Mouse (Mus musculus) retina, postnatal 1 day (tissue): ENCODE results near the gene Cdk14.

Source experiments
- DNase-seq: peaks from one replicate; pipeline ENCODE4 v3.0.0-alpha.2; 2012

The Cdk14 gene

DNA sequence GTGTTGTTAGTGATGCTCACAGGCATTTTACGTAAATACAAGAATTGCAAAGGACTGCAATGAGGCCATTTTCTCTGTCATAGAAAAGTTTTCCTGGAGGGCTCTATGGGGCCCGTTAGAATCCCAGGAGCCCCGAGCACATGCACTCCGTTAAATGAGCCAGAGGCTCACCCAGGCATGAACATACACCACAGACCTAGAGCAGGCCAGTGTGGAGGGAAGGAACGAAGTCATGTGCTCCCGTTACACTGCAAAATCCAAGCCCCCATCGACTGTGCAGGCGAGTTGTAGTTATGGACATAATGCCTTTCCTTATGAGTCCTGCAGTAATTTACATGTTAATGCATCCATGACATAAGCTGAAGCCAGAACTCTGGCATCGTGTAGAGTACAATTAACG lies 244.1 kb downstream of the Cdk14 start:
- peak; percentile 21 for DNase-seq

- DNase-seq = no peak
Measured at GRCm38 (mm10) chr5:5175611-5176010, 244.5 kb downstream of the Cdk14 start.

DNA sequence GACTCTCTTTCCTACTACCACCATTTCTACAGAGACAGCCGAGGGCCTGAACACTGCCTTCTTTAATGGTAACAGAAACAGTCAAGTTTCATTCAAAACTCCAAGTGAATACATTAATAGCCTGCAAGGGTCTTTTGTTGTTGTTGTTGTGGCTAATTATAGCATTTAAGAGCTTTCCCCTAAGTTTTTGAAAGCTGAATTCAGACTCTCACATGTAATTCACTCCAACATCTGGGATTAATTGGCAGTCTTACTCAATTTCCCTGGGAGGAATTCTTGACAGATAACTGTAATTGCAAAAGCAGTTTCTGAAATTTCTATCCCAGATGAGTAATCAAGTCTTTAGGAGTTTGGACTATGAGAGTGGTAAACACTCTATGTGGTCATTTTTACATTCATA lies 245.0 kb downstream of the Cdk14 start:
- DNase-seq = no peak

- no peak for DNase-seq
Measured at GRCm38 (mm10) chr5:5166086-5166485, 254.0 kb downstream of the Cdk14 start.

GRCm38 (mm10) chr5:5164326-5164725 lies 255.8 kb downstream of the Cdk14 start:
- DNase-seq = no peak

DNA sequence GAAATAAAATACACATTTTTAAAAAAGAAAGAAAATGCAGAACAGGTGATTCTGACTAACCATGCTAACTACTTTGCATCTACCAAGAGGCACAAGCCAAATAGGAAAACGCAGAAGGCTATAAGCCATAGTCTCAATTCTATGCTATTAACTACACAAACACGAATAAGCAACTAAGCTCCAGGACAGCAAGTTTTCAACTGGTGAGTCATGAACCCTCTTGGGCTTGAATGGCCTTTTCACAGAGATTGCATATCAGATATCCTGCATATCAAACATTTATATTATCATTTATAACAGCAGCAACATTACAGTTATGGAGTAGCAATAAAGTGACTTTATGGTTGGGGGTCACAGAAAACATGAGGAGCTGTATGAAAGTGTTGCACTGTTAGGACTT lies 256.3 kb downstream of the Cdk14 start:
- DNase-seq = no peak

DNA sequence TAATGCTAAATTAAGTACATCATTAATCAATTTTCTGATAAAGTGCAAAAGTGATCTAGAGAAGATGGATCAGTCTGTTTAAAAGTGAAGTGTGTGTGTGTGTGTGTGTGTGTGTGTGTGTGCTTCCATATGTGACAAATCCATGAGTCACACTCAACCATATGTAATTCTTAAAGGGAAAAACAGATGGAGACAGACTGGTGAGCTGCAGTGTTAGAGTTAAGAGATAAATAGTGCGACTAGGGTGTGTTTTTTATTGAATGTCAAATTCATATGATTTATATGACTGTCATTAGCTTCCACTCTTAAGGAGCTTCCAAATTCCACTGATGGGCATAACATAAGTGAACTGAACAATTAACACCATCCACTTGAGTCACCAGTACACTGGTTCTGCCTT lies 260.6 kb downstream of the Cdk14 start:
- DNase-seq = no peak

DNA sequence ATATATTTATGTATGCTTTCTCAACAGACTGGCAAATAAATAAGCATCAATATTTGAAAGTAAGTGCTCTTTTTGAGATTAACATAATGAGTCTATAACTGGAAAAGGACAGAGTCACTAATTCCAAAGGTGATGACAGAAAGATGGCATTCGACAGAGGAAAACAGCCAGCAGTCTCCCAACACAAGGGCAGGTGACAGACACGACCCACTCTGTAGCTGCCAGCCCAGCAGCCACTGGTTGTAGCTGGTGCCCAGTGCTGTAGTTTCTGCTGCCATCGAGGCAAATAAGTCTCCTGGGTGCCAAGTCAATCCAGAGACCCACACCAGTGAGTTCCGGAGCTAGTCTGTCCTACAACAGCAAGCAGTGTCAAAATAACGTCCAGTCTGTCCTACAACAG lies 280.3 kb downstream of the Cdk14 start:
- no peak for DNase-seq

DNA sequence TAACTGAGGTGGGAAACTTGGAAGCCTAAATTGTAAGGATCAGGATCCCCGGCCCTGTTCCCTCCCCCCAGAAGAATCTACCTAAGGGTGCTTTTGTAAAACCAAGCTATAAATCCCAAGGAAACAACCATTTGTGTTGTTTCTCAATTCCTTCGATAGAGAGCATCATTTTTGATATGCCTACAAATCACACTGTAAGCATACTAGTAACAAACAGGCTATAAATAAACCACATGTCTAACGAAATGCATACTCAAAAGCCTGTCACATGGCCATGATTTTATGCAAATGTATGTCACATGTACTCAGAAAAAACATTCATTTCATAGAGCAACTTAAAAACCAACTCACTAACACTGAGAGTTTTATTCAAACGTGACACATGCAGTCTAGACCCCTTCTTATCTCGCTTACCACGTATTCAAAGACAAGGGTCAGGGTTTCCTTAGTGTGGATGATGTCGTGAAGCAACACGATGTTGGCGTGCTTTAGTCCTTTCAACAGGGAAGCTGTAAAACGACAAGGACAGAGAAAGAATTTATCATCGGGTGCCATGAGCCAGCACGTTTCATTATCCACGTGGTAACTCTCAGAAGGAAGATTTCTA lies 285.1 kb downstream of the Cdk14 start:
- no peak for DNase-seq

DNA sequence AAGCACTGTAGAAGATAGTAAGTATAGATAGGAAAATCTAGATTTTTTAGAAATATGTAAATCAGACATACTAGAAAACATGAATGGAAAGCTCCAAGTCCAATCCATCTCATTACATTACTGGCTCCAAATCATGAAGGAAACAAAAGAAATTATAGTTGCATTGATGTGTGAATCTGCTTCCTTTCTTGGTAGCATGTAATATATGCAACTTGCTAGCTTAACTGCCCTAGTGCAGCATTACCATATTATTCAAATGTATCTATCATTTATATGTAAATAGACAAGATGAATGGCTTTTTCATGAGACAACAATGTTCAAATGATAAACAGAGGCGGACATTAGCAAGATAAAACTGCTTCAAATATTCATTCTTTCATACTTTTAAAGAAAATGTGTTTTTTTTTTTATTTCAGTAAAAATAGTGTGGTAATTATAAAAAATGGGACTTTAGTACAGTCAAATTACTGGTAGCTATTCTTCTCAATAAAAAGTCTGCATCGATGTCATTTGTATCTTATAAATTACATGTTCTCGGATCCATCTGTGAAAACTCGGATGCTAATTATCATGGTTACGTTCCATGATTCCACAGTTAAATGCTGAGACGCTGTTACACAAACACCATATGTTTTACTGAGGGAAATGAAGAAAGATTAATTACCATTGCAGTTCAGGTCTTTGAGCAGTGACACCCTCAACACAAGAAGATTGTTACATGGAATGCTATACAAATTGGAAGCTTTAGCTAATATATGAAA lies 285.8 kb downstream of the Cdk14 start:
- no peak for DNase-seq

DNA sequence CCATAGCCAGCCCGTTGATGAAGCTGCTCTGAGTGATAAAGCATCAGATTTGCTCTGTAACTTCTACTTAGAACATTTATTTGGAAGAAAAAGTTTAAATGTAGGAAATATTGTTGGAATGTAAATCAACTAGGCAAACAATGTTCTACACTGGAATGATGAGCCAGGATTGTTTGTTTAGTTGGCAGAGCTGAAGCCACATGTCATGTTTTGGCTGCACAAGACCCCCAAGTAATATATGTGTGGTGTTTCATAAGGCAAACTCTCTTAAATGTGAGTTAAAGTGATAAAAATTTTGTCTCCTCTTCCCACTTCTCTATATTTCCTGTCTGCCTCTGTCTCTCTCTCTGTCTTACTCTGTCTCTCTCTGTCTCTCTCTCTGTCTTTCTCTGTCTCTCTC lies 291.3 kb downstream of the Cdk14 start:
- DNase-seq = no peak

DNA sequence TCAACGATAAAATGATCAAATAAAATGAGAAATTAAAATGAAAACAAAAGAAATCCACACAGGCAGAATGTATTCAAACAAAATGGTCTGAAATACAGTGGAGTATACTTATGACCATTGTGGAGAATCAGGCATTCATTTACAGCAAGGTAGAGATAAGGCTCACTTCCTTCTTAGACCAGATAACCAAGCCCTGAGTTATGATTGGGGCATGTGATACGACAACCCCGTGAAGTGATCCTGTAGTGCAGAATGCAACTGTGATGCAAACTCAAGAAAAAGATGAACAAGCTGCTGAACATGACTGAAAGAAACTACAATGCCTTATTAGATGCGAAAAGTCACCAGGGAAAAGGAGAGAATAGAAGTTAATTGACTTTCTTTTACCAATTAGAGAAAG lies 295.5 kb downstream of the Cdk14 start:
- DNase-seq = no peak

- DNase-seq = no peak
Measured at GRCm38 (mm10) chr5:5116775-5117522, 303.2 kb downstream of the Cdk14 start.

- no peak for DNase-seq
Measured at GRCm38 (mm10) chr5:5115546-5115945, 304.6 kb downstream of the Cdk14 start.

DNA sequence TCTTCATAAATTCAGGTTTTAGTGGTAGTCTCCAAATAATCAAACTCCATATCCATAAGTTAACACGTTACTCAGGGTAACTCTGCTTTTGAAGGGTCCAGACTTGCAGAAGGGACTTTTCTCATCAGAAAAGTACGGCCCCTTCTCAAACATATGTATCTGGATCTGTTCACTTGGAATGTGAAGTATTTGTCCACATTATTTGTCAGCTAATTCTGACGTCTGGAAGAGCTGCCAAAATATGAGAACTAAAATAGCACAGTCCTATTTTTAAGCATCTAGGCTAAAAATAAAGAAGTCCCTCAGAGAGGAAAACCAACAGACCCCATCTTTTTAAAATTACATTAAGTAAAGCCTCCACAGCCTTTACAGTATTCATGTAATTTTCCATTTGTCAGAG lies 310.5 kb downstream of the Cdk14 start:
- DNase-seq = no peak

- DNase-seq = no peak
Measured at GRCm38 (mm10) chr5:5109017-5109416, 311.1 kb downstream of the Cdk14 start.

DNA sequence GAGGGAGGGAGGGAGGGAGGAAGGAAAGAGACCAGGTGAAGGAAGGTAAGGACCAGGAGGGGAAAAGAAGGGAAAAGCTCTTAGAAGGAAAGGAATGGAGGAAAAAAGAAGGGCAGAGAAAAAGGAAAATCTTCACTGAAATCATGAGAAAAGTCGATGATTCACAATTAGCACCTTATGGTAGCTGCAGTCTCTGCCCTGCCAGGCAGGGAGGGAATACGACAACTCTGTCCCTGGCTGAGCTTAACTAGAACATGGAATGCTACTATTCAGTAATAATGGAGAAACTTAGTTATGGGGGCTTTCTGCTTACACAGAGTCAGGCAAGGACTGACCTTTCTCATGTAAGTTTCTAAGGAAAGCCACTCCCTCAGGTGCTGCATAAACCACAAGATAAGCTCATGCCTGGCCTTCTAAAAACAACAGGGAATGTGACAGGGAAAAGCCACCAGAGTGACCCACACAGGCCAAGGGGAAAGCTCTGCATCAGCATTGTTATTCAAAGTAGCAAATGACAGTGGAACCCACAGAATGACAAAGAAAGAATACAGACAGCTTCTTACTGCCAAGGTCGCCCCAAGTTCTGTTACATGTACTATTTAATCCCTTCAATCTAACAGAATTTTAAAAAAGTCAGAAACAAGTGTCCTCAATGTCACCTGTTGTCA lies 323.7 kb downstream of the Cdk14 start:
- no peak for DNase-seq

DNA sequence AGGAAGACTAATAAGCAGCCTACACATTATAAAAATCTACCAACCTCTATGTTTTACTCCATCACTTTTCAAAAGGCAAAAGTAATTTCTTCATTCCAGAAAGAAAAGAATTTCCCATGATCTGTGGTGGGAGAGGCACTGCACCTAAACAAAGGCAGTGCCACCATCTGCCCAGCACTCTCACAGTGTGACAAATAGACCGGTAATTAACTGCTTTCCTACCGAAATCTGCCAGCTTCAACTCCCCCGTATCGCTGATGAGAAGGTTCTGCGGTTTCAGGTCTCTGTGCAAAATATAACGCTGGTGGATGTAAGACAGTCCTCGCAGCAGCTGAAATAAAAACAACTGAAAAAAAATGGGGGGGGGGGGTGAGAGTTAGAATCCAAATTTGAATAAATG lies 327.4 kb downstream of the Cdk14 start:
- no peak for DNase-seq

- no peak for DNase-seq
Measured at GRCm38 (mm10) chr5:5071526-5071925, 348.6 kb downstream of the Cdk14 start.

- peak; percentile 78 for DNase-seq
Measured at GRCm38 (mm10) chr5:5064686-5065085, 355.4 kb downstream of the Cdk14 start.

DNA sequence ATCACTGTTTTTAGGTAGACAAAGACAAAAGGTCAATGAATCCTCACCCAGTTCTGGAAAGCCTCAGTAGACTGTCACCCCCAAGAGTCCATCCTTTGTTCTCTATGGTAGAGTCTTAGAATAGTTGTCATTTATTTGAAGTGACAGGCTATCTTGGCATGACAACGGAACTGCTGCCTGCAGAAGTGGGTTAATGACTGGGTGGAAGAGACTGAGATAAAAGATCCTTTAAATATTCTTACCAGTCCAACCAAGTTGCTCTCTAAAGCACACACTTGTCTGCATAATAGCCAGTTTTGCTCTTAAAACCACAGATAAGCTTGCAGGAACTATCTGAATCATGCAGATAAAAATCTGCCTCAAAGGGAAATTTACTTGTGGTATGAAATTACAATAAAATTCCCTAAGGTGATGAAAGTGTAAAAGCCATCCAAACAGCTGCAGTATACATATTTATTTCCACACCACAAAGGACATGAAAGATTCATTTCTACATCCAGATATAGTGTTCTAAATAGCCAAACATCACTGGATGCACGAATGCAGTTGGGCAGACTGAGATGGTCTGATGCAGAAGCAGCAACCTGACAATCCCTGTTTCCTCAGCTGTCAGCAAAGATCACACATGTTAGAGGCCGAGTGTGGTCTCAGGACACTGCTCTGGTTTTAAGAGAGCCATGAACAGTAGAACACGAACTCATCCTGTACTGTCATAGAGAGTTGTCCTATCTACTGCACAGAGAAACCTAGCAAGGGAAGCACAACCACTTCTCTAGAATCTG lies 363.8 kb downstream of the Cdk14 start:
- peak; percentile 79 for DNase-seq

GRCm38 (mm10) chr5:5055494-5055893 lies 364.6 kb downstream of the Cdk14 start:
- DNase-seq = peak; percentile 23

GRCm38 (mm10) chr5:5054270-5054669 lies 365.8 kb downstream of the Cdk14 start:
- DNase-seq = peak; percentile 88
